Mouse (Mus musculus) E14TG2a.4 (cell line): ENCODE data around the gene Crym.

Experiments
- H3K27me3 ChIP-seq: 2 replicates; pipeline ENCODE4 v1.6.1; 2014; ENCODE audit warnings: low read length, control low read depth; ENCODE audit not compliant: insufficient read depth
- H3K36me3 ChIP-seq: 2 replicates; pipeline ENCODE4 v1.6.1; 2014; ENCODE audit warnings: low read length, control low read depth; ENCODE audit not compliant: insufficient read depth
- H3K4me1 ChIP-seq: replicated peaks from 2 replicates; pipeline ENCODE4 v1.6.1; 2014; ENCODE audit warnings: low read depth, low read length, control low read depth
- H3K4me3 ChIP-seq: replicated peaks from 2 replicates; pipeline ENCODE4 v1.5.1; 2014; ENCODE audit warnings: mild to moderate bottlenecking, low read length
- H3K9me3 ChIP-seq: 2 replicates; pipeline ENCODE4 v1.6.1; 2014; ENCODE audit warnings: low read length, control low read depth
- CTCF ChIP-seq: conservative IDR thresholded peaks from 2 replicates; pipeline ENCODE4 v1.5.1; 2014; ENCODE audit warnings: low read length
- NANOG ChIP-seq: IDR thresholded peaks from 2 replicates; pipeline ENCODE4 v1.6.1; 2014; ENCODE audit warnings: borderline replicate concordance, low read length, mixed read lengths
- POU5F1 ChIP-seq: IDR thresholded peaks from 2 replicates; pipeline ENCODE4 v1.6.1; 2014; ENCODE audit warnings: low read length, borderline replicate concordance

Crym gene

GRCm38 (mm10) chr7:120190150-120190665 is 11.7 kb downstream of the Crym start:
- Histone ChIP-seq H3K27me3 (no peaks in the 10 kb centered on the region), H3K9me3 (no peaks in the 10 kb centered on the region), H3K4me3 (no peak overlapping the region), H3K4me1 (no peaks in the 10 kb centered on the region), H3K36me3 (no peaks in the 10 kb centered on the region)
- TF ChIP-seq NANOG (no peak), POU5F1 (no peak), CTCF (no peak)

DNA sequence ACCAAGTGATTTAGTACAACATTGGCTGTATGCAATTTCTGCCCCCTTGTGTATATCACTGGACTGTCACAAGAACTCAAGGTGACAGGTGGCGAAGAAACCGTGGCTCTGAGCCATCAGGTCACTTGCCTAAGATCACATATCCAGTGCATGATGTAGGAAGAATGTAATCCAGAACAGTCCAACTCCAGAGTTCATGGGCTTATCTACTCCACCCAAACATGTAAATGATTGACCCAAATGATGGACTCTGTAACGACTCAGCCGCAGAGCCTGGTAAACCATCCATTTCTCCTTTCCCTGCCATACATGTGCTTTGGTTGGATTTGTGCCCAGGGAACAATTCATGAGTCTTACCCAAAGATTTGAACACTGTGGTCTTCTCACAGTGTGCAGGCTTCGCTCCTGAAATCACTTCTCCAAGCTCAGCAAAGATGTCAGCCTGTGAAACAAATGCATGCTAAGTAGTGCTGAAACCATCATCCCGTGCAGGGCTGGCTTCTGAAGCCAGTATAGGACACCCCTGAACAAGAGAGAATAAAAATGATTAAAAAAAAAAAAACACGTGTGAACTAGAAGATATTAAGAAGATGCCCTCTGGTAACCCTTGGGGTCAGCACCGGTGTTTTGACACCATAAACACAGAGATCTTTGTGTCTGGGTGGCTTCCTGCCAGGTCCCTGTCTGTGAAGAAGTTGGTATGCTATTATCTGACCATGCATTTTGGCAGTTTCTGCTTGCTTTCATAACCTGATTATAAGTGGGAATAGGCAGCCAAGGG is 12.4 kb downstream of the Crym start:
- Histone ChIP-seq H3K4me1 (no peaks in the 10 kb centered on the region), H3K9me3 (no peaks in the 10 kb centered on the region), H3K4me3 (no peak overlapping the region), H3K27me3 (no peaks in the 10 kb centered on the region), H3K36me3 (no peaks in the 10 kb centered on the region)
- TF ChIP-seq POU5F1 (no peak), NANOG (no peak), CTCF (no peak)

GRCm38 (mm10) chr7:120188946-120189345 is 13.0 kb downstream of the Crym start:
- TF ChIP-seq POU5F1, result no peak
- no peak for TF ChIP-seq CTCF
- TF ChIP-seq NANOG, result no peak
- H3K36me3 ChIP-seq, result no peaks in the 10 kb centered on the region
- H3K27me3 ChIP-seq, result no peaks in the 10 kb centered on the region
- H3K9me3 ChIP-seq, result no peaks in the 10 kb centered on the region
- no peaks in the 10 kb centered on the region for H3K4me1 ChIP-seq
- H3K4me3 ChIP-seq, result no peak overlapping the region

- TF ChIP-seq CTCF, result no peak
- TF ChIP-seq NANOG, result no peak
- no peak for TF ChIP-seq POU5F1
- no peaks in the 10 kb centered on the region for H3K27me3 ChIP-seq
- H3K4me1 ChIP-seq, result no peaks in the 10 kb centered on the region
- no peak overlapping the region for H3K4me3 ChIP-seq
- H3K9me3 ChIP-seq, result no peaks in the 10 kb centered on the region
- no peaks in the 10 kb centered on the region for H3K36me3 ChIP-seq
Observed at GRCm38 (mm10) chr7:120182891-120183290, 19.0 kb downstream of the Crym start.

DNA sequence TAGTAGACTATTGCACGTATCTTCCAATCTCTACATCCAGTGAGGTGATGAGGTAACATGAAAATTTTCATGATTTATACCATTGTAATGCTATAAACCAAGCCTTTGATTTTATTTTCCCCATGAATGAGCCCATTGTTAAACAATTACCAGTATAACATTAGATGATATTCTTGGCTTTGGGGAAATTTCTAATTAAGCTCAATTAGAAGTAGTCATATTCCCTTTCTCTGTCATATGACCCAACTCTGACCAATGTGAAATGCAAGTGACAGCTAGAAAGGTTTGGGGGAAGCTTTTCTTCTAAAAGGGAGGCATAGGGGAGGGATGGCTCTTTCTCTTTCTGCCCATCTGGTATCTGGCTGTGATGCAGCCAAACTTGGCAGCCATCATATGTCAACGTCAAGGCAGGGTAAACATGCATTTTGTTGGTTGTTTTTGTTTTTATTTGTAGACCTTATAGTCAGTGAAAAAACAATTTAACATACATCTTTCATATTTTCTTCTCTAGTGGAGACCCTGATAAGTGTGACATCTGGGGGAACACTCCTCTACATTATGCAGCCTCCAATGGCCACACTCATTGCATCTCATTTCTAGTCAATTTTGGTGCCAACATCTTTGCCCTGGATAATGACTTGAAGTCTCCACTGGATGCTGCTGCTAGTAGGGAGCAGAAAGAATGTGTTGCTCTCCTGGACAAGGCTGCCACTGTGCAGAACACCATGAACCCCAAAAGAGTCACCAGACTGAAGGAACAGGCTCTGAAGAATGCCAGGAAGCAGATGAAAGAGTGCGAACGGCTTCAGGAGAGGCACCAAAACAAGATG is 20.3 kb downstream of the Crym start:
- Histone ChIP-seq H3K4me3 (no peak overlapping the region), H3K9me3 (no peaks in the 10 kb centered on the region), H3K27me3 (no peaks in the 10 kb centered on the region), H3K4me1 (no peaks in the 10 kb centered on the region), H3K36me3 (no peaks in the 10 kb centered on the region)
- no peak for TF ChIP-seq NANOG
- TF ChIP-seq CTCF, result no peak
- no peak for TF ChIP-seq POU5F1

- Histone ChIP-seq H3K4me3 (no peak overlapping the region), H3K4me1 (no peaks in the 10 kb centered on the region), H3K27me3 (no peaks in the 10 kb centered on the region), H3K36me3 (no peaks in the 10 kb centered on the region), H3K9me3 (no peaks in the 10 kb centered on the region)
- TF ChIP-seq CTCF, result no peak
- TF ChIP-seq NANOG, result no peak
- TF ChIP-seq POU5F1, result no peak
Observed at GRCm38 (mm10) chr7:120180547-120180946, 21.4 kb downstream of the Crym start.

- H3K27me3 ChIP-seq, result no peaks in the 10 kb centered on the region
- no peak for TF ChIP-seq CTCF
- no peak for TF ChIP-seq NANOG
- no peak for TF ChIP-seq POU5F1
Observed at GRCm38 (mm10) chr7:120178935-120179334, 23.0 kb downstream of the Crym start.

DNA sequence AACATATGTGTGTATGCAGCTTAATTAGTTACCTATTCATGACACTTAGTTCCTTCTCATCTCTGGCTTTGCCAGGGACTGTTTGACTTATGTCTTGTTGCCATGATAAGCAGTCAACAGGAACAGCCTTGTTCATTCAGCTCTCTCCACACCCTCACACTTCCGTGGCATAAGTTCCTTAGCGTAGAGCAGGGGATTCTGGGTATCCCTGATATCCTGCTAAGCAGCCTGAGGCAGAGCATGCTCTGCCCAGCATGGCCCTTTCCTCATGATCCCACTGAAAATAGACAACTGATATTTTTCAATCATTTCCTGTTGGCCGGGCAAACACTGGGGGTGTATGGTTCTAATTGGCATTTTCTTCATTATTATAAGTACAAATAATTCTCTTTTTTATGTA is 24.3 kb downstream of the Crym start:
- Histone ChIP-seq H3K4me3 (no peak overlapping the region), H3K36me3 (no peaks in the 10 kb centered on the region), H3K27me3 (no peaks in the 10 kb centered on the region), H3K9me3 (no peaks in the 10 kb centered on the region), H3K4me1 (no peaks in the 10 kb centered on the region)
- TF ChIP-seq POU5F1 (no peak), CTCF (no peak), NANOG (no peak)

More at GRCm38 (mm10) chr7:120178935-120179334, 23.0 kb downstream of the Crym start:
- Histone ChIP-seq H3K36me3 (no peaks in the 10 kb centered on the region), H3K4me1 (no peaks in the 10 kb centered on the region), H3K4me3 (no peak overlapping the region), H3K9me3 (no peaks in the 10 kb centered on the region)
